Mouse (Mus musculus) 416B (cell line): ENCODE measurements around the gene Agbl4.

Source experiments
- DNase-seq: peaks from one replicate; pipeline ENCODE4 v3.0.0; 2011; ENCODE audit warnings: low read depth

The Agbl4 gene

GRCm38 (mm10) chr4:111502965-111503727 is 1105.7 kb downstream of the Agbl4 start:
- no peak for DNase-seq

- DNase-seq, result no peak
Measured at GRCm38 (mm10) chr4:111504952-111505351, 1107.5 kb downstream of the Agbl4 start.

GRCm38 (mm10) chr4:111510129-111510528 is 1112.7 kb downstream of the Agbl4 start:
- DNase-seq, result no peak

GRCm38 (mm10) chr4:111513921-111514320 is 1116.5 kb downstream of the Agbl4 start:
- no peak for DNase-seq

- no peak for DNase-seq
Measured at GRCm38 (mm10) chr4:111516136-111516535, 1118.7 kb downstream of the Agbl4 start.

- no peak for DNase-seq
Measured at GRCm38 (mm10) chr4:111517063-111517792, 1119.8 kb downstream of the Agbl4 start.

GRCm38 (mm10) chr4:111518191-111518590 is 1120.7 kb downstream of the Agbl4 start:
- no peak for DNase-seq

- no peak for DNase-seq
Measured at GRCm38 (mm10) chr4:111519267-111519666, 1121.8 kb downstream of the Agbl4 start.

GRCm38 (mm10) chr4:111520006-111520405 is 1122.5 kb downstream of the Agbl4 start:
- no peak for DNase-seq

GRCm38 (mm10) chr4:111522974-111523373 is 1125.5 kb downstream of the Agbl4 start:
- no peak for DNase-seq

- DNase-seq, result no peak
Measured at GRCm38 (mm10) chr4:111528961-111529360, 1131.5 kb downstream of the Agbl4 start.

- no peak for DNase-seq
Measured at GRCm38 (mm10) chr4:111529996-111530395, 1132.5 kb downstream of the Agbl4 start.

GRCm38 (mm10) chr4:111530537-111530936 is 1133.1 kb downstream of the Agbl4 start:
- DNase-seq, result no peak

- DNase-seq, result no peak
Measured at GRCm38 (mm10) chr4:111544684-111545083, 1147.2 kb downstream of the Agbl4 start.

GRCm38 (mm10) chr4:111546009-111546408 is 1148.5 kb downstream of the Agbl4 start:
- DNase-seq, result no peak

- DNase-seq, result no peak
Measured at GRCm38 (mm10) chr4:111555426-111555825, 1158.0 kb downstream of the Agbl4 start.

GRCm38 (mm10) chr4:111577087-111577773 is 1179.8 kb downstream of the Agbl4 start:
- DNase-seq, result no peak

- no peak for DNase-seq
Measured at GRCm38 (mm10) chr4:111579115-111579862, 1181.8 kb downstream of the Agbl4 start.

- DNase-seq, result no peak
Measured at GRCm38 (mm10) chr4:111579863-111580224, 1182.4 kb downstream of the Agbl4 start.

- DNase-seq, result no peak
Measured at GRCm38 (mm10) chr4:111580239-111580638, 1182.8 kb downstream of the Agbl4 start.

GRCm38 (mm10) chr4:111583562-111584237 is 1186.2 kb downstream of the Agbl4 start:
- no peak for DNase-seq

GRCm38 (mm10) chr4:111584286-111584685 is 1186.8 kb downstream of the Agbl4 start:
- DNase-seq, result no peak
